Mouse (Mus musculus) heart, postnatal 25 days (tissue): ENCODE data around the gene Rufy2. TPM values are rescaled to one million over a fixed set of nuclear protein-coding genes. Genes with fewer than 3 reads are reported as not detected.

Experiments
- DNase-seq: peaks from one replicate; pipeline ENCODE4 v3.0.0; 2022; ENCODE audit warnings: low spot score
- intact Hi-C: fragments of 180-260 bp; cut with DNase I; formaldehyde crosslinking; loops from one replicate; pipeline ENCODE4 v1.15.1; 2025
- total RNA-seq, 2 experiments: library from RNA; stranded (reverse); gene quantifications; 2 replicates each; pipeline ENCODE4 v1.2.3; 2021

The Rufy2 gene
- total RNA-seq, 2 experiments from 2014 or later, result 9.7 to 10.9 TPM

DNA sequence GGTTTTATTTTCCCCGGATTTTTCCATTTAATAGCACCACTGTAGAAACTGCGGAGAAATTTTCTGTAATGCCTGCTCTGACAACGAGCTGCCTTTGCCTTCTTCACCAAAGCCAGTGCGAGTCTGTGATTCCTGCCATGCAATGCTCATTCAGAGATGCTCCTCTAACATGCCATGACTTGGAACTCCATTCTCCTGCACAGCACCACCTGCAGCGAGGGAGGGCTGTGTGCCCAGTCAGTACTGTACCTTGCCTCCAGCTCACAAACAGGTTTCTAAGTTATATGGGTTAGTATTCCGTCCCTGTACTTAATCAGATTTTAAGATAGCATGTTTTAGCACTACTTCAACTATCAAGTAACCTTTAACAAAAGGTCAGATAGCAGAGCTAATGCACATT is 31.5 kb downstream of the Rufy2 start:
- DNase-seq, result no peak
- intact Hi-C loops, result no loop called here

GRCm38 (mm10) chr10:63013476-63013875 is 33.5 kb downstream of the Rufy2 start:
- DNase-seq, result no peak
- intact Hi-C loops, result no loop called here

- no peak for DNase-seq
- intact Hi-C loops, result no loop called here
Measured at GRCm38 (mm10) chr10:63014168-63014567, 34.1 kb downstream of the Rufy2 start.

GRCm38 (mm10) chr10:63019304-63019703 is 39.3 kb downstream of the Rufy2 start:
- DNase-seq, result no peak
- intact Hi-C loops, result no loop called here

DNA sequence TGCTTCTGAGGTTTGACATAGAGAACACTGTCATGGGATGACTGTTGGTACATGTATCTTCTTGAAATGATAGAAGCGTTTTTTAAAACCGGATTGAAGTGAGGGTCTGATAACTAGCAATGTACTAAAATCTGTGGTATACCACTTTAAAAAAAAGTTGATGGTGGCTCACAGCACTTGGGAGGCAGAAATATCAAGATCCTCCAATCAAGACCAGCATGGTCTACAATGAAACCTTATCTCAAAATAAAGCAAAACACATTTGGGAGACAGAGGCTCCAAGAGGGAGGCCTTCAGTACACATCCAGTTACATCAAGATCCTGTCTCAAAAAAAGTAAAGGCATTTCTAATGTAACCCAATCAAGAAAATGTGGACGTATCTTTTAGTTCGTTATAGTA is 41.7 kb downstream of the Rufy2 start:
- intact Hi-C loops, result loop anchor here (5.0 to 10.0 kb wide), 4 partner anchors 39 to 221 kb away; partner anchors contain the start of genes Herc4 and Rufy2
- DNase-seq, result no peak

- no peak for DNase-seq
- intact Hi-C loops, result loop anchor here (5.0 to 10.0 kb wide), 4 partner anchors 40 to 220 kb away; partner anchors contain the start of genes Herc4 and Rufy2
Measured at GRCm38 (mm10) chr10:63022541-63023120, 42.6 kb downstream of the Rufy2 start.

DNA sequence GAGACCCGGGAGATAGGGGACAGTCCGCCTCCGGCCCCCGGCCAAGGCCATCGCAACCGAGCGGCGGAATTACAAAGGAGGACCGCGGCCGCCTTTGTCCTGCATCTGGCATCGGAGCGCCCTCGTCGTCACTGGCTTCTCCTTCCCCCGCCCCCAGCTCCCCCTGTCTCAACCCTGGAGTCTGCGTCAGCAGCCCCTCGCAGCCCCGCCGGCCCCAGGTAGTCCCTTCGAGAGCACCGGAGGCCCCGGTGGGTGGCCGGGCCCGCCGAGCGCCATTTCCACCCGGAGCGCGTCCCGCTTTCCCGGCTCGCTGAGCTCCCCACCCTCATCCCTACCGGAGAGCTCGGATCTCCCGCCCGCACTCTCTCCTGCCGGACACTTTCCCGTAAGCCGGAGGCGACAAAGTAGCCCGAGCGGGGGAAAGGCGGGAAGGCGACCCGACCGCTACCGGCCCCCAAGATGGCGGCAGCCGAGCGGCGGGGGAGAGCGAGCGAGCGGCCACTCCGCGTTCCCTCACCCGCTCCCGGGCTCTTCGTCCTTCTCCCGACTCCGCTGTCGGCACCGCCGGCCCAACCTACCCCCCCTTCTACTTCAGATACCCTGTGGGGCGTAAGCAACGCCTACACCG is 43.2 kb downstream of the Rufy2 start:
- intact Hi-C loops, result loop anchor here (5.0 to 10.0 kb wide), 4 partner anchors 41 to 219 kb away; partner anchors contain the start of genes Herc4 and Rufy2
- peak; percentile 56 for DNase-seq

DNA sequence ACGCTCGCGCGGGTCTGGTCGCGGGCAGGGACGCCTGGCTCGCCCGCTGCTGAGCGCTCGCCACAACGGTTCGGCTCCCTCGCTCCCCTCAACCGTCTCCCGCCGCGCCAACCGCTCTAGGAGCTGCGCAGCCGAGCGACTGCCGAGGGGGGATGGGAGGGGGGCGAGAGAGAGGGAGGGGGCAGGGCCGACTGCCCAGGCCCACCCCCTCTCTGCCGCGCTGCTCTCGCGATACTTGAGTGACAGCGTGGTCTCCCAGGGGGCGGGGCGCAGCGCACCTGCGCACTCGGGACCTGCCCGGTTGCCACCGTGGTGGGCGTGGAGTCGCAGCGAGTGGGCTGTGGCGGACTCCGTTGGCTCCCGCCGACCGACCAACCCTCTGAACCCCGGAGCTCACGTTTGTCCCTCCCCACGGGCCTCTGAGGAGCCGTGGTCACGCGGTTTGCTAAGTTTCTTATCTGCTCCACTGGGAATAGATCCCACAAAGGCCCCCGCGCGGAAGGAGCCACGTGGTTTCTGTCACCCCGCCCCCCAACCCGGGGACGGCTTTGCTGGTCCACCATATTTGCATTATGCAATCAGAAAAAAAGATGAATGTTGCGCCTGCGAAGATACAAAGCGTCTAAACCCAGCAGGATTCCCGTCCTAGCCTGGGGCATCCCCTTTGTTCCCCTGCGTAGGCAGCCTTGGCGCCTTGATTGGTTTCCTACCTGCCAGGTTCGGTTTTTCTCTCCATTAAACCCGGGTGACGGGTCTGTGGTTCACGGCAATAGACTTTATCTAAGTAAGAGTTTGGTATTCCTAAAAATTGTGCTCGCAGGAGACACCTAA is 43.9 kb downstream of the Rufy2 start, which contains the start of the genes Hnrnph3 and Pbld2:
Gene Hnrnph3, minus strand, starts transcription at position 469 of the 831 bp plus-strand sequence.
Gene Pbld2, plus strand, starts transcription at position 567 of the 831 bp plus-strand sequence.
- intact Hi-C loops, result loop anchor here (2.0 to 10.0 kb wide), 5 partner anchors 42 to 218 kb away; partner anchors contain the start of genes Herc4 and Rufy2
- peak; percentile 98 for DNase-seq

GRCm38 (mm10) chr10:63024580-63024910 is 44.5 kb downstream of the Rufy2 start:
- DNase-seq, result peak; percentile 54
- intact Hi-C loops, result loop anchor here (2.0 to 10.0 kb wide), 5 partner anchors 42 to 218 kb away; partner anchors contain the start of genes Herc4 and Rufy2

GRCm38 (mm10) chr10:63025016-63025415 is 45.0 kb downstream of the Rufy2 start:
- intact Hi-C loops, result loop anchor here (2.0 to 10.0 kb wide), 2 partner anchors 42 to 90 kb away; no protein-coding TSS in a partner anchor
- DNase-seq, result no peak

DNA sequence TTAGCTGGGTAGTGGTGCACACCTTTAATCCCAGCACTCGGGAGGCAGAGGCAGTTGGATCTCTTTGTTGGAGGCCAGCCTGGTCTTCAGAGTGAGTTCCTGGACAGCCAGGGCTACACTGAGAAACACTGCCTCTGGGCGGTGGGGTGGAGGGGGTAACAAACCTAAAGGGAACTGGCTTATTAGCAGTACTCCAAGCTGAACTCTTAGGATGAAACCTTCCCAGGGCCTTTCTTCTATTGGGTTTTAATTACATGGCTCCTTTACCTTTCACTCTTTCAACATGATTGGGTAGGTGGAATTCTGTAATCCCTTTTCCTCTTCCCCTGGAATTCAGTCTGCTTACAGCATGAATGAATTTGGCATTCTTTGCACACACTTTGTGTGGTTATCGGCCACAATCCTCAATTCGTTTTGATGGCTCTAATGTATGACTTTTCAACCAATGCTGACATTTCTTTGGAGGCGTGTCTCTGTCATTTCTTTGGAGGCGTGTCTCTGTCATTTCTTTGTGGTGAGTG is 45.5 kb downstream of the Rufy2 start:
- intact Hi-C loops, result loop anchor here (2.0 to 10.0 kb wide), 2 partner anchors 41 to 89 kb away; no protein-coding TSS in a partner anchor
- DNase-seq, result no peak

- intact Hi-C loops, result loop anchor here (10.0 kb wide), 1 partner anchor 89 kb away; no protein-coding TSS in a partner anchor
- DNase-seq, result no peak
Measured at GRCm38 (mm10) chr10:63026156-63026794, 46.3 kb downstream of the Rufy2 start.

GRCm38 (mm10) chr10:63026795-63027160 is 46.8 kb downstream of the Rufy2 start:
- DNase-seq, result no peak
- intact Hi-C loops, result loop anchor here (10.0 kb wide), 1 partner anchor 88 kb away; no protein-coding TSS in a partner anchor

- intact Hi-C loops, result loop anchor here (10.0 kb wide), 1 partner anchor 87 kb away; no protein-coding TSS in a partner anchor
- DNase-seq, result no peak
Measured at GRCm38 (mm10) chr10:63027376-63028161, 47.5 kb downstream of the Rufy2 start.

GRCm38 (mm10) chr10:63028396-63028795 is 48.4 kb downstream of the Rufy2 start:
- DNase-seq, result no peak
- intact Hi-C loops, result loop anchor here (10.0 kb wide), 1 partner anchor 86 kb away; no protein-coding TSS in a partner anchor

DNA sequence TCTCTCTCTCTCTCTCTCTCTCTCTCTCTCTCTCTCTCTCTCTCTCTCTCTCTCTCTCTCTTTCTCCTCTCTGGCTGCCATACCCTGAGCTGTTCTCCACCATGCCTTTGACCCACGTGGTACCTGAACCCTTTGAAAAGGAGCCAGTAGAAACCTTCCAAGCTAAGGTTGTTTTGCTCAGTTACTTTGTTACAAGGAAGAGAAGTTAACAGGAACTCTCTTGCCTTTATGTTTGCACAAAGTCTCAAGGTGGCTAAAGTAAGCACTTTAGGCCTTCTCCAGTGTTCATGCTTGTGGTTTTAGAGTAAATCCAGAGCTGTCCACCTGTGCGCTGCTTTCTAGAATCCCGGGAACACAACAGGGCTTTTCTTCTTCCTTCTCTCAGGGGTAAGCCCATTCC is 52.2 kb downstream of the Rufy2 start:
- intact Hi-C loops, result no loop called here
- no peak for DNase-seq

DNA sequence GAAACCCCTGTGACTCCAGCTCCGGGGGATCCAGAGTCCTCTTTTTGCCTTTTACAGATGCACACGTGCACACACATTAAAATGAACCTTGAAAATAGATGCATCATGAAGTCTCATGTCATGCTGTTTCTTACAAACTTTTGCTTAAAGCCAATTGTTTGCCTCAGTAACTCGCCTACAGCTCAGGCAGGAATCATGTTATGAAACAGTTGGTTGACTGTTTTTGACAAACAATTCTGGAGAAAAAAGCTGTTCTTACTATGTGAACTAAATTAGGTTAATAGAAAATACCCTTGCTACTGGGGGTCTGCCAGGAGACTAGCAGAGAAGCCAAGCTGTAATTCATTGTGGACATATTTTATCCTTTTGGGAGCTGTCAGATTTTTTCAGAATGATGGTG is 52.9 kb downstream of the Rufy2 start:
- intact Hi-C loops, result no loop called here
- DNase-seq, result no peak

- no peak for DNase-seq
- intact Hi-C loops, result no loop called here
Measured at GRCm38 (mm10) chr10:63038571-63039320, 58.7 kb downstream of the Rufy2 start.
